Mouse (Mus musculus) midbrain, embryonic 12.5 days (tissue): ENCODE results near the gene Dnpep. TPM values are rescaled to one million over a fixed set of nuclear protein-coding genes. Genes with fewer than 3 reads are reported as not detected.
A peak's percentile ranks its signal among the peaks of the same experiment; 100 is the strongest.

ENCODE experiments used
- ATAC-seq: fragments of 200-750 bp; cut with Nextera tagmentation; 2 replicates; pipeline ENCODE4 v1.8.0; 2017; ENCODE audit warnings: low read depth, moderate TSS enrichment, moderate library complexity; ENCODE audit not compliant: low FRiP score
- H3K27ac ChIP-seq: fragments of 300-500 bp; sonication (generic); replicated peaks from 2 replicates; pipeline ENCODE4 v1.5.1; 2016; ENCODE audit warnings: mild to moderate bottlenecking
- H3K27me3 ChIP-seq: fragments of 300-500 bp; sonication (generic); 2 replicates; pipeline ENCODE4 v1.6.1; 2016; ENCODE audit warnings: mild to moderate bottlenecking
- H3K36me3 ChIP-seq: fragments of 300-500 bp; sonication (generic); 2 replicates; pipeline ENCODE4 v1.6.1; 2016
- H3K4me1 ChIP-seq: fragments of 300-500 bp; sonication (generic); 2 replicates; pipeline ENCODE4 v1.6.1; 2016
- H3K4me2 ChIP-seq: fragments of 300-500 bp; sonication (generic); replicated peaks from 2 replicates; pipeline ENCODE4 v1.6.1; 2016; ENCODE audit warnings: mild to moderate bottlenecking, moderate library complexity
- H3K4me3 ChIP-seq: fragments of 300-500 bp; sonication (generic); 2 replicates; pipeline ENCODE4 v1.5.1; 2016; ENCODE audit warnings: mild to moderate bottlenecking
- H3K9ac ChIP-seq: fragments of 300-500 bp; sonication (generic); replicated peaks from 2 replicates; pipeline ENCODE4 v1.6.1; 2016; ENCODE audit warnings: mild to moderate bottlenecking, moderate library complexity
- H3K9me3 ChIP-seq: fragments of 300-500 bp; sonication (generic); 2 replicates; pipeline ENCODE4 v1.6.1; 2016; ENCODE audit warnings: mild to moderate bottlenecking
- WGBS: fragments of 180-500 bp; shearing (Covaris S2); methylation state at CpG from one replicate; pipeline ENCODE4 v1.1.7; 2016; 5-methylcytosine and 5-hydroxymethylcytosine counted together
- polyA plus RNA-seq: library from polyadenylated mRNA; unstranded; fragments of >200 nt; fragmentation: Nextera tagmentation; extraction: Ambion mirVana; gene quantifications from 2 replicates; pipeline ENCODE4 v1.2.1, GENCODE M21; 2016

Dnpep gene
- polyA plus RNA-seq, 1 experiment from 2014 or later: 176 TPM

GRCm38 (mm10) chr1:75289888-75290431 is 27.8 kb downstream of the Dnpep start:
- WGBS: 35% methylated on average over 8 of the region's 8 CpGs
- Histone ChIP-seq H3K4me1 (peaks cover 27% of the 10 kb centered on the region), H3K9ac (no peak overlapping the region), H3K27ac (peak overlapping the region; percentile 89), H3K4me3 (no peak overlapping the region), H3K4me2 (0 out of 2 replicates have a peak overlapping the region, but pooled peaks have one; percentile 18), H3K27me3 (no peaks in the 10 kb centered on the region; the same call in 1 of the 2 replicates), H3K36me3 (no peaks in the 10 kb centered on the region), H3K9me3 (no peaks in the 10 kb centered on the region)
- no peak for ATAC-seq

DNA sequence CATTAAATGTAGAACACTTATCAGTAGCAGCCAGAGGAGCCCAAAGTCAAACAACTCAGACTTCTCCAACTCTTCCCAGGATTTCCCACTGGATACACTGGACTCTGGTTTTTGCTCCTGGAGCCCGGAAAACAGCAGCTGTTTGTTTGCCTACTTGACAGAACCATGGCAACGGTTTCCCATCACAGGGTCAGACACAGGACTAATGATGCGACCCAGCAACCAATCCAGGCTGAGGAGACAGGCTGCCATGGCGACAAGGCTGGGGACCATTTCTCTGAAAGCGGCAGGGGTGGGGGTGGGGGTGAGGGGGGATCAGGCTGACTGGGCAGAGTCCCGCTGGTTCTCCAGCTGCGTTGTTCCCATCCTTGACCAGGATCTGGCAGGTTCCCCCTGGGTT is 28.4 kb downstream of the Dnpep start:
- H3K36me3 ChIP-seq: no peaks in the 10 kb centered on the region
- peaks cover 27% of the 10 kb centered on the region for H3K4me1 ChIP-seq
- H3K27ac ChIP-seq: peak overlapping the region; percentile 89
- peak overlapping the region; percentile 29 for H3K4me2 ChIP-seq
- H3K4me3 ChIP-seq: no peak overlapping the region
- no peaks in the 10 kb centered on the region; the same call in 1 of the 2 replicates for H3K27me3 ChIP-seq
- peak; percentile 94 for ATAC-seq
- H3K9me3 ChIP-seq: no peaks in the 10 kb centered on the region
- no peak overlapping the region for H3K9ac ChIP-seq
- WGBS: 2% methylated on average over 7 of the region's 7 CpGs

DNA sequence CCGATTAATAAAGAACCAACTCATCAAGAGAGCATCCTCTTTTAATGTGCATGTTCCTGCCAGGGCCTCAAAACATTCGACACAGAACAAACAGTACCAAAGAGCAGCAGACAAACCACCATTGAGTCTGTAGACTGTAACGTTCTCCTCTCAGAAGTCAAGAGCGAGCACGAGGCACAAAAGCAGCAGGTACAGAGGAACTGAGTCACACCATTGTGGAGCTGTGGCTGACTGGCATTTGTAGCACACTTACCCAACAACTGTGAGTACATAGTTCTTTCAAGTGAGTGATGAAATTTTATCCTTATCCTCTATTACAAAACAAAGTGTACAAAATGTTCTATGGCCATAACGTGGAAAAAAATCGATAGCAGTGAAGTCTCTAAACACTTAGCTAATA is 32.9 kb downstream of the Dnpep start:
- no peak overlapping the region for H3K4me2 ChIP-seq
- WGBS: 89% methylated on average over 7 of the region's 7 CpGs
- H3K36me3 ChIP-seq: no peaks in the 10 kb centered on the region
- H3K4me1 ChIP-seq: peaks cover 21% of the 10 kb centered on the region
- no peak for ATAC-seq
- H3K4me3 ChIP-seq: no peak overlapping the region
- no peak overlapping the region for H3K27ac ChIP-seq
- H3K9ac ChIP-seq: no peak overlapping the region
- H3K27me3 ChIP-seq: no peaks in the 10 kb centered on the region; the same call in 1 of the 2 replicates
- H3K9me3 ChIP-seq: no peaks in the 10 kb centered on the region

GRCm38 (mm10) chr1:75283017-75283416 is 34.8 kb downstream of the Dnpep start:
- no peaks in the 10 kb centered on the region for H3K36me3 ChIP-seq
- peaks cover 2% of the 10 kb centered on the region for H3K4me1 ChIP-seq
- no peaks in the 10 kb centered on the region for H3K9me3 ChIP-seq
- H3K27me3 ChIP-seq: peaks cover 12% of the 10 kb centered on the region
- 77% methylated on average over 5 of the region's 5 CpGs for WGBS
- no peak overlapping the region for H3K4me2 ChIP-seq
- ATAC-seq: no peak
- H3K4me3 ChIP-seq: no peak overlapping the region
- H3K27ac ChIP-seq: no peak overlapping the region
- H3K9ac ChIP-seq: no peak overlapping the region

GRCm38 (mm10) chr1:75278228-75278627 is 39.6 kb downstream of the Dnpep start, which contains the start of gene Resp18:
Resp18 (minus strand) TSS chr1:75278415.
- H3K27me3 ChIP-seq: peaks cover 46% of the 10 kb centered on the region
- no peaks in the 10 kb centered on the region for H3K4me1 ChIP-seq
- no peaks in the 10 kb centered on the region for H3K36me3 ChIP-seq
- H3K27ac ChIP-seq: no peak within 1 kb of the TSS
- peak within 1 kb of the TSS; percentile 48 for H3K4me2 ChIP-seq
- 4% methylated on average over 13 of the region's 13 CpGs for WGBS
- no peaks in the 10 kb centered on the region for H3K9me3 ChIP-seq
- no peak for ATAC-seq
- H3K9ac ChIP-seq: peak within 1 kb of the TSS; percentile 52
- peak within 1 kb of the TSS; percentile 31 for H3K4me3 ChIP-seq

DNA sequence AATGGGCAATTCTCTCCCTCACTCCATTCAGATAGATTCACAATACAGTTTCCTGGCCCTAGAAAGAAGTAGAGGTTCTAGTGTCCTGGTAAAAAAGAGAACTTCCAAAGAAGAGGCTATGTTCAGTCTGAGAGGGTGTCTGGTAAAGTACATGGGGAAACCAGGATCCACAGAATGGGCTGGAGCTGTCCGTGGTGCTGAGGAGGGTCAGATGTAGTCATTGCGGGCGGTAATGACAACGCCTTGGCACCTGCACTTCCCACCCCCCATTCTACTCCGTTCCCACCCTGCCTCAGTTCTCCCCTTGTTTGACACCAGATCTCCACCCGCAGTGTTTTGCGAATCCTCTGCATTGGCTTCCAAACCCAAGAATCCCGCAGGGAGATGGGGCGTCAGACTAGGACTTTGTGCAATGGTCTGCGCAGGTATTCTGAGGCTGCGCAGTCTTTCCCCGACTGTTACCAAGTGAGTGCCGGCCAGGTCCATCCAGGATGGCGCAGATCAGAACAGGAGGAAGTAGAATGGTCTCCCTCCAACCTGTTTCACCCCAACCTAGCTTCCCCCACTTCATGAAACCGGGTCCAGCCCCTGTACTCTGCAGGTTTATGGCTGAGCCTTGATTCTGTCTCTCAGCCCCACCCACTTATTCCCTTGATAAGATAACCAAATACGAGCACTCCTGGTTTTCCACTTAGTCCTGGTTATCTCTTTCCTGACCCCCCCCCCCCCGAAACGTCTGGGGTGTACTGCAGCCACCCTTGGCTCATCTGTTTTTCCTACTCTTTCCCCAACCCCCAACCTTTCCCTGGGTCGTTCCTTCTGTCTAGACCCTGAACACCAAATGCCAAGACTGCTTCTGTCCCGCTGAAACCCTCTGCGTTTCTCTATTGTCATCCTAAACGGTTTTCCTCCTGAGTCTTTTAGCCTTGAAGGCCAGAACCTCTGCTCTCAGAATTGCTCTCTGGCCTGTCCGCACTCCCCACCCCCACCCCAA is 40.3 kb downstream of the Dnpep start:
- H3K36me3 ChIP-seq: no peaks in the 10 kb centered on the region
- H3K27ac ChIP-seq: no peak overlapping the region
- 6% methylated on average over 23 of the region's 23 CpGs for WGBS
- H3K9me3 ChIP-seq: no peaks in the 10 kb centered on the region
- H3K4me2 ChIP-seq: peak overlapping the region; percentile 48
- 0 out of 2 replicates have a peak, but pooled peaks have one; percentile 9 for ATAC-seq
- H3K4me1 ChIP-seq: no peaks in the 10 kb centered on the region
- peak overlapping the region; percentile 31 for H3K4me3 ChIP-seq
- peak overlapping the region; percentile 52 for H3K9ac ChIP-seq
- H3K27me3 ChIP-seq: peaks cover 46% of the 10 kb centered on the region

DNA sequence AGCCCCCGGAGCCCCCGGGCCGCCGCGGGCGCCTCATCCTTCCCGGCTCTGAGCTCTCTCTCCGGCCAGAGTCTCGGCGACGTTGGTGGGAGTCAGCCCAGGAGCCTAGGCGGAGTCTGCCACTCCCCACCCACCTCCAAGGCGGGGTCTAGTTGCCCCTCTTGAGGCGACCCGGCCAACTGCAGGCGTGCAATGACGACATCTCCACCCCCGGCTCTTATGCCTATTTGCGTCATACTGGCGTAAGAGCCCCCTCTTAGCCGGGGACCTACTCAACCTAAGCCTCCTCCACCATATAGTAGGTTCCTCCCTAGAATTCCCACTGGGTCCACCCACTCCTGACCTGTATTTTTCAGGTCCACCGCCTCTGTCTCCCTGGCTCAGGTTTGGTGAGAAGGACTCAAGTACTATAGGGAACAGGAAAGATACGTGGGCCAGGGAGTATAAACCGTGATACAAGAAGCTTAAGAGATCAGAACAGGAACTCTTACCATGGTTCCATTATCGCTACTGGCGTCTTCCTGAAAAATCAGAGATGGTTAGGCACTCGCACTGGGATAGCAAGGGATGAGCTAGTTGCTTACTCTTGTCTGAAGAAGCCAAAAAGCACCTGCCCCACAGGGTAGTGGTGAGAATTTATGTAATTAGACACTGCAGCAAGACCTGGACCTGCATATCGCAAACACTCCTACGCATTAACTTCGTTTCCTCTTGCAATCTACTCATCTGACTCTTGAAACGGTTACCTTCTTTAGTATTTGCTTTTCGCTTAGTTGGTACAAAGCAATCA is 53.5 kb downstream of the Dnpep start, which contains the start of gene Ptprn:
Gene Ptprn, minus strand, starts transcription at position 412 of the 790 bp plus-strand sequence.
- no peaks in the 10 kb centered on the region for H3K9me3 ChIP-seq
- 11% methylated on average over 32 of the region's 32 CpGs for WGBS
- H3K27ac ChIP-seq: no peak within 1 kb of the TSS
- peak within 1 kb of the TSS; percentile 65 for H3K4me2 ChIP-seq
- peaks cover 14% of the 10 kb centered on the region; the same call in 1 of the 2 replicates for H3K4me1 ChIP-seq
- peaks cover 64% of the 10 kb centered on the region for H3K27me3 ChIP-seq
- peak; percentile 80 for ATAC-seq
- peak within 1 kb of the TSS; percentile 50 for H3K4me3 ChIP-seq
- H3K9ac ChIP-seq: peak within 1 kb of the TSS; percentile 53
- no peaks in the 10 kb centered on the region for H3K36me3 ChIP-seq

- H3K9me3 ChIP-seq: no peaks in the 10 kb centered on the region
- H3K36me3 ChIP-seq: no peaks in the 10 kb centered on the region
- H3K4me2 ChIP-seq: peak overlapping the region; percentile 65
- H3K27me3 ChIP-seq: peaks cover 58% of the 10 kb centered on the region
- H3K27ac ChIP-seq: no peak overlapping the region
- peak overlapping the region; percentile 50 for H3K4me3 ChIP-seq
- 2% methylated on average over 39 of the region's 40 CpGs for WGBS
- ATAC-seq: peak; percentile 54
- peaks cover 14% of the 10 kb centered on the region; the same call in 1 of the 2 replicates for H3K4me1 ChIP-seq
- H3K9ac ChIP-seq: peak overlapping the region; percentile 53
Measured at GRCm38 (mm10) chr1:75262969-75263951, 54.5 kb downstream of the Dnpep start.

- H3K4me2 ChIP-seq: no peak overlapping the region
- H3K9ac ChIP-seq: no peak overlapping the region
- no peaks in the 10 kb centered on the region for H3K9me3 ChIP-seq
- no peak overlapping the region for H3K4me3 ChIP-seq
- no peak for ATAC-seq
- H3K36me3 ChIP-seq: 0 out of 2 replicates have a peak, but pooled peaks cover 5% of the 10 kb centered on the region
- peaks cover 14% of the 10 kb centered on the region; the same call in 1 of the 2 replicates for H3K4me1 ChIP-seq
- no peak overlapping the region for H3K27ac ChIP-seq
- peaks cover 64% of the 10 kb centered on the region for H3K27me3 ChIP-seq
Measured at GRCm38 (mm10) chr1:75261278-75261677, 56.5 kb downstream of the Dnpep start.
